Mouse (Mus musculus): ENCODE measurements around the gene Ikzf4. TPM values are rescaled to one million over a fixed set of nuclear protein-coding genes. Genes with fewer than 3 reads are reported as not detected.

Ikzf4 gene
- polyA plus RNA-seq, 1 experiment from 2014 or later, result 3.5 TPM

DNA sequence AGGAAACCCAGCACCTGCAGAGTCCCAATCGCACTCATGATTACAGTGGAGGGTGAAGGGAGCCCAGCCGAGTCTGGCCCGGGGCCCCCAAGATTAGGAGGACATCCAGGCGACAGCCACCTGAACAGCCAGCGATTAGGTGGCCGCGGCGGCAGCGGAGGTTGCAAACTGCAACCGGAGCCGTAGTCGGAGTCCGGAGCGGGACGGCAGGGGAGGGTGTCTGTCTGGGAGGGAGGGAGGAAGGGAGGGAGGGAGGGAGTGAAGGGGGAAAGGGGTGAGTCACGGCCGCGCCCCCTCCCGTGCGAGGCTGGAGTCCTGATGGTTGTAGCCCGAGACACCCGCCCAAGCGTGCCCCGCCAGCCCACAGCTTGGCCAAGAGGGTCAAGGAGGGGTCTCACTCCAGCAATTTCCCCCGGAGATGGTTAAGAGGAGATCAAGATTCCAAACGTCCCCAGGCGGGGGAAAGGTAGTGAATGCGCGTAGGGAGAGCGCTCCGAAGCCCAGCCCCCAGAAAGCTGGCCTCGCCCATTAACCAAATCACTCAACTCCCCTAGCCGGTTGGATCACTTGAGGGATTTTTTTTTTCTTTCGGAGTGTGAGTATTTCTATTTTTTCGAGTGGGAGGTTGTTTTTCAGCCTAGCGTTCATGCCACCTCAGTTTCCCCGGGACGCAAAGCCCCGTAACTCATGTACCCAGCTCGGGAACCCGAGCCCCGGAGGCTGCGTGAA is 56.2 kb downstream of the Ikzf4 start, which contains the start of gene Erbb3:
Gene Erbb3, minus strand, starts transcription at position 189 of the 729 bp plus-strand sequence.
- under 1% methylated on average over 43 of the region's 43 CpGs for WGBS
- peak; percentile 75 for DNase-seq (ENCODE audit: low spot score)
- H3K4me1 ChIP-seq, result peaks cover 46% of the 10 kb centered on the region
- peaks cover 56% of the 10 kb centered on the region for H3K27me3 ChIP-seq (replicated peaks; ENCODE audit: low read depth, poor library complexity, severe bottlenecking)
- no peaks in the 10 kb centered on the region for H3K9me3 ChIP-seq
- peak within 1 kb of the TSS; percentile 71 for H3K4me3 ChIP-seq
- H3K27ac ChIP-seq (replicated peaks), result peak within 1 kb of the TSS; percentile 78
- no peaks in the 10 kb centered on the region for H3K36me3 ChIP-seq (replicated peaks)

DNA sequence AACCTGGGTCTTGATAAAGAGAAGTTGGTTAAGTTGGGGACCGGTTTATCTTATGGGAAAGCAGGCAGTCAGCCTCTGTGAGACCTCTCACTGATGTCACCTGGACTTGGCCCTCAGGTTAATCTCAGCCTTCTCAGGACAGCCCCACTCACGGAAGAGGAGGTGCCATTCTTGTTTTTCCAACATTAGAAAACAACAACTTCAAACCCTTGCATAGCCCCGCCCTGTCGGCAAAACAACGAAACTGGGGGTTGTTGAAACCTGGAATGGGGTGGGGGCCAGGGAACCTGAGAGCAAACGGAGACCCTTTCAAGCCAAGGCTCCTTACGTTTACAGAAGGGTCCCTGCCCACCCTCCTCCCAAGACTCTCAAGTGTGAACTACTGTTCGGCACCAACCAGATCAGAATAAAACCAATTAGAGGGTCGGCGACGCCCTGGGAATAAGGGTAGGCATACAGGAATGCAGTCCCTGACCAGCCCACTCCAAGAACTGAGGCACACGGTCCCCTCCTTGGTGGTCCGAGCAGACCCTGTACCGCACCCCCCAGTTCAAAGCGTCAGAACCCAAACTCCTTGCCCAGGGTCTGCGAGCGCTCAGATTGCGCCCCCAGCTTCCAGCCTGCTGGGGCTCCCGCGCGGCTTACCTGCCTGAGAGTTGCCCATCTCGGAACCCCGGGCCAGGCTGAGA is 56.9 kb downstream of the Ikzf4 start:
- Histone ChIP-seq H3K9me3 (no peaks in the 10 kb centered on the region), H3K4me1 (peaks cover 53% of the 10 kb centered on the region), H3K27ac (replicated peaks) (peak overlapping the region; percentile 78), H3K4me3 (peak overlapping the region; percentile 71), H3K36me3 (replicated peaks) (no peaks in the 10 kb centered on the region), H3K27me3 (replicated peaks; ENCODE audit: low read depth, poor library complexity, severe bottlenecking) (peaks cover 63% of the 10 kb centered on the region)
- no peak for DNase-seq (ENCODE audit: low spot score)
- WGBS, result 2% methylated on average over 23 of the region's 23 CpGs

DNA sequence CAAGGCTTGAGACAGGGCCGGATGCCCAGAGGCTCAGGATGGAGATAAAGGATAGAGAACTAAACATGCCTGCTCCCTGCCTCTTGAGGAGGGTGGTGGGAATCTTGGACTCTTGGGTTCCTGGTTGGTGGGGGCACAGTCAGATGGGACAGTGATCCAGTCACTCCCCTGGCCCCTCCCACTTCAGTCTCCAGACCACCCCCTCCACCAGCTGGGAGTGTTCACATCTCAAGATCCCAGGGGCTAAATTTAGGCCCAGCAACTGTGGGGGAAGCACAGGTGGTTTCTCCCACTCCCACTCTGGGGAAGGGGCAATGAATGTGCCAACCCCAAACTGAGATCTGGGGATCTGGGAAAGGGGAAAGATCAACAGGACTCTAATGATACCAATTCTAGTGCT is 57.7 kb downstream of the Ikzf4 start:
- DNase-seq (ENCODE audit: low spot score), result no peak
- 17% methylated on average over 1 of the region's 1 CpGs for WGBS
- H3K27ac ChIP-seq (replicated peaks), result peak overlapping the region; percentile 26
- peaks cover 66% of the 10 kb centered on the region for H3K27me3 ChIP-seq (replicated peaks; ENCODE audit: low read depth, poor library complexity, severe bottlenecking)
- H3K4me1 ChIP-seq, result peaks cover 60% of the 10 kb centered on the region
- H3K36me3 ChIP-seq (replicated peaks), result no peaks in the 10 kb centered on the region
- H3K4me3 ChIP-seq, result peak overlapping the region; percentile 71
- no peaks in the 10 kb centered on the region for H3K9me3 ChIP-seq

DNA sequence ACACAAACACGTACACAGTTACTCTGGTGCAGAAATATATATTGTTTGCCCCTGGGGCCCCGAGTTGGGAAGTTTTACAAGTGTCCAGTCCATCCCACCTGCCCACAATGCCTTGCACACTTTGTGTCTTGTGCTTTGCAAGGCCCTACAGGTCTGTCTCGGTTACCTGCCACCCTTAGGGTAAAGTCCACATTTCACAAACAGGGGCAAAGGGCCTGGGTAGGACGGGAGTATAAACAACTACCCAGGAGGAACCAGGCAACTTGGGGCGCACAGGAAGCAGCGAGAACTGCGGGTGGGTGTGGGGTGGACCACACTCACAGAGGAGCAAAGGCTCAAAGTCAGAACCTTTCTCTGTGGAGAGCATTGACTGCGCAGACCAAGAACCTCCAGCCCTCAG is 58.1 kb downstream of the Ikzf4 start:
- peak; percentile 19 for DNase-seq (ENCODE audit: low spot score)
- Histone ChIP-seq H3K4me1 (peaks cover 63% of the 10 kb centered on the region), H3K36me3 (replicated peaks) (no peaks in the 10 kb centered on the region), H3K9me3 (no peaks in the 10 kb centered on the region), H3K27ac (replicated peaks) (peak overlapping the region; percentile 26; the same call in 1 of the 2 replicates), H3K27me3 (replicated peaks; ENCODE audit: low read depth, poor library complexity, severe bottlenecking) (peaks cover 68% of the 10 kb centered on the region), H3K4me3 (peak overlapping the region; percentile 71)
- WGBS, result 39% methylated on average over 8 of the region's 8 CpGs

DNA sequence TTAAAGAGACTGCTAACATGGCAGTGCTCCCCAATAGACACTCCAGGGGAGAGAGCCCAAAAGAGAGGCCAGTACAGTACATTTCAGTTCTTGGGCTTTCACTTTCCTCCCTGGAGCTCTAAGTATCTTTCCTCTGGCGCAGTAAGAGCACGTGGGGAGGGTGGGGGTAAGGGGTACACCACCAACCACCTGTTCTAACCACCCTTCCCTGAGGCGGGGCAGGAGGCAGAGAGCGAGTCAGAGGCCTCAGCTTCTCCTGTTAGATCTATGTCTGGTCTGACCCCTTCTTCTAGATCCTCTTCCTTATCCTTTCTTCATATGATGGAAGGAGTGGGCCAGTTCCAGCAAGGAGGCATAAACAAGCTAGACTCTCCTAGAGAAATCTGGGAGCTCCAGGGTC is 58.7 kb downstream of the Ikzf4 start:
- no peak for DNase-seq (ENCODE audit: low spot score)
- Histone ChIP-seq H3K4me1 (peaks cover 63% of the 10 kb centered on the region), H3K36me3 (replicated peaks) (no peaks in the 10 kb centered on the region), H3K27me3 (replicated peaks; ENCODE audit: low read depth, poor library complexity, severe bottlenecking) (peaks cover 70% of the 10 kb centered on the region), H3K4me3 (peak overlapping the region; percentile 71; the same call in 1 of the 2 replicates), H3K27ac (replicated peaks) (peak overlapping the region; percentile 26; the same call in 1 of the 2 replicates), H3K9me3 (no peaks in the 10 kb centered on the region)
- 36% methylated on average over 4 of the region's 4 CpGs for WGBS

DNA sequence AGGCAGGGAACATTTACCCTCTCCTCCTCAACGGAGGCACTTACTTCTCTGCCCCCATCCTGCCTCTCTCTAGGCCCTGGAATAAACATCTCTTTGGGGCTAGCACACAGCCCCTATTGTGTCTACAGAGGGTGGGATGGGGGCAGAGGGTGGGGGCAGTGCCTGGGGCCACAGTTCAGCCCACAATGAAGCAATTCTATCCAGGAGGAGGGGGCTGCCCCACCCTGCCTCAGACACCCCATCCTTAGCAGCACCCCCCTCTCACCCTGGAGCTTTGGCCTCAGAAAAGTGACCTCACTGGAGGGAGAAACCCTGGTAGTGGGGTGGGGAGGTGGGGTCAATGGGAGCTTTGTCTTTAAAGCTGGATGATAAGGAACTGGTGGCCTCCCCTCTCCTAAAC is 59.2 kb downstream of the Ikzf4 start:
- H3K27ac ChIP-seq (replicated peaks), result peak overlapping the region; percentile 26
- H3K4me1 ChIP-seq, result peaks cover 63% of the 10 kb centered on the region
- peak; percentile 38 for DNase-seq (ENCODE audit: low spot score)
- H3K27me3 ChIP-seq (replicated peaks; ENCODE audit: low read depth, poor library complexity, severe bottlenecking), result peaks cover 70% of the 10 kb centered on the region
- 0 out of 2 replicates have a peak, but pooled peaks cover 2% of the 10 kb centered on the region for H3K36me3 ChIP-seq (replicated peaks)
- peak overlapping the region; percentile 71; the same call in 1 of the 2 replicates for H3K4me3 ChIP-seq
- WGBS, result 6% methylated on average over 1 of the region's 1 CpGs
- no peaks in the 10 kb centered on the region for H3K9me3 ChIP-seq

DNA sequence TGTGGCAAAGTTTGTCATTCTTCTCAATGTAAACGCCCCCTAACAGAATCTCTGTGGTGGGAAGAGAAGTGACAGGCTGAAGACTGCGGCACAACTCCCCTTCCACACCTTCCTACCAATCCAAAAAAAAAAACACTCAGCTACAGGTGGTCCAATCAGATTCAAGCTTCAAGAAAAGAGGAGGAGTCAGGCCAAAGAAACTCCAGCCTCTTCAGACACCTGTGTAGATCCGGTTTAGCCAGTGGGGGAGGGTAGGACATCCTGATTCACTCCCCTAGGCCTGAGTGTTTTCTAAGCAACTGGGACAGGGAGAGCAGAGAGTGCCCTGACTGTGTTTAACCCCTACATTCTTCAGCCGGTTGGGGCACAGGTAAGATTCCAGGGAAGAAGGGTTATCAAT is 61.4 kb downstream of the Ikzf4 start:
- peaks cover 61% of the 10 kb centered on the region for H3K27me3 ChIP-seq (replicated peaks; ENCODE audit: low read depth, poor library complexity, severe bottlenecking)
- H3K4me1 ChIP-seq, result peaks cover 53% of the 10 kb centered on the region
- peaks cover 4% of the 10 kb centered on the region; the same call in 1 of the 2 replicates for H3K36me3 ChIP-seq (replicated peaks)
- no peak overlapping the region for H3K27ac ChIP-seq (replicated peaks)
- peak overlapping the region; percentile 33 for H3K4me3 ChIP-seq
- no peaks in the 10 kb centered on the region for H3K9me3 ChIP-seq
- peak; percentile 57 for DNase-seq (ENCODE audit: low spot score)
- WGBS, result 15% methylated on average over 4 of the region's 4 CpGs

DNA sequence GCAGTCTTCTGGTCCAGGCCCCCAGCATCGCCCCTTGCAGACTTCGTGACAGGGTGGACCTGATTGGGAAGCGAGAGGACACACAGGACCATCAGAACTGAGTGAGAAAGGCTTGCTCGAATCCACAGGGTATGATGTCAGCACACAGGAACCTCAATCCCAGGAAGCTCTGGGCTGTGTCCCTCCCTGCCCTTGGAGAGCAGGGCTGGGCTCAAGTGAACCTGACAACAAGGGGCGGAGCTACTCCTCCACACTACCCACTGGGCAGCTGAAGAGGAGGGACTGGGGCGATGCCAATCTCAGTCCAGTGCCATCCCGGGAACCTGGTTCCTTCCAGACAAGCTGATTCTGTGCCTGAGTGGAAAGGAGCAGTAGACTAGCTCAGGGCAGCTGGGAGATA is 62.1 kb downstream of the Ikzf4 start:
- H3K4me3 ChIP-seq, result peak overlapping the region; percentile 33
- no peak for DNase-seq (ENCODE audit: low spot score)
- H3K36me3 ChIP-seq (replicated peaks), result peaks cover 7% of the 10 kb centered on the region; the same call in 1 of the 2 replicates
- 35% methylated on average over 7 of the region's 7 CpGs for WGBS
- H3K27me3 ChIP-seq (replicated peaks; ENCODE audit: low read depth, poor library complexity, severe bottlenecking), result peaks cover 54% of the 10 kb centered on the region
- no peak overlapping the region for H3K27ac ChIP-seq (replicated peaks)
- peaks cover 46% of the 10 kb centered on the region for H3K4me1 ChIP-seq
- H3K9me3 ChIP-seq, result no peaks in the 10 kb centered on the region

Small RNAs within 50 kb of the gene (microRNA-seq; reads per million reads assigned to microRNA genes)
- not detected for gene Mir6917

Other genes with a start within 250 kb of the Ikzf4 start
- 0.13 and 0.36 TPM in 2 replicates for gene Slc39a5, start 244.8 kb downstream of the Ikzf4 start, polyA plus RNA-seq (2016; fragmentation: Nextera tagmentation; extraction: Ambion mirVana)
- gene Nabp2, start 234.5 kb downstream of the Ikzf4 start, polyA plus RNA-seq (2016; fragmentation: Nextera tagmentation; extraction: Ambion mirVana), result 119 and 129 TPM in 2 replicates
- gene Rnf41, start 234.3 kb downstream of the Ikzf4 start, polyA plus RNA-seq (2016; fragmentation: Nextera tagmentation; extraction: Ambion mirVana), result 42.1 and 44.6 TPM in 2 replicates
- gene Smarcc2, start 186.7 kb downstream of the Ikzf4 start, polyA plus RNA-seq (2016; fragmentation: Nextera tagmentation; extraction: Ambion mirVana), result 77.3 and 85.9 TPM in 2 replicates
- 733 and 768 TPM in 2 replicates for gene Myl6, start 151.8 kb downstream of the Ikzf4 start, polyA plus RNA-seq (2016; fragmentation: Nextera tagmentation; extraction: Ambion mirVana)
- gene Myl6b, start 147.3 kb downstream of the Ikzf4 start, polyA plus RNA-seq (2016; fragmentation: Nextera tagmentation; extraction: Ambion mirVana), result 2.3 and 3.1 TPM in 2 replicates
- gene Esyt1, start 120.1 kb downstream of the Ikzf4 start, polyA plus RNA-seq (2016; fragmentation: Nextera tagmentation; extraction: Ambion mirVana), result 11.9 and 13.6 TPM in 2 replicates
- gene Zc3h10, start 98.2 kb downstream of the Ikzf4 start, polyA plus RNA-seq (2016; fragmentation: Nextera tagmentation; extraction: Ambion mirVana), result 15.9 and 17.4 TPM in 2 replicates
- gene Rpl41, start 96.7 kb downstream of the Ikzf4 start, polyA plus RNA-seq (2016; fragmentation: Nextera tagmentation; extraction: Ambion mirVana), result 3,494 and 3,561 TPM in 2 replicates
- 274 and 287 TPM in 2 replicates for gene Pa2g4, start 80.0 kb downstream of the Ikzf4 start, polyA plus RNA-seq (2016; fragmentation: Nextera tagmentation; extraction: Ambion mirVana)
- 11.9 and 12.2 TPM in 2 replicates for gene Erbb3, start 56.3 kb downstream of the Ikzf4 start, polyA plus RNA-seq (2016; fragmentation: Nextera tagmentation; extraction: Ambion mirVana)
- gene Rps26, start 19.2 kb downstream of the Ikzf4 start, polyA plus RNA-seq (2016; fragmentation: Nextera tagmentation; extraction: Ambion mirVana), result 566 and 582 TPM in 2 replicates
- gene Suox, start 28.1 kb upstream of the Ikzf4 start, polyA plus RNA-seq (2016; fragmentation: Nextera tagmentation; extraction: Ambion mirVana), result 12.9 and 13.5 TPM in 2 replicates
- 64.4 and 70.4 TPM in 2 replicates for gene Rab5b, start 50.3 kb upstream of the Ikzf4 start, polyA plus RNA-seq (2016; fragmentation: Nextera tagmentation; extraction: Ambion mirVana)
- 8.6 and 17.3 TPM in 2 replicates for gene Pmel, start 58.2 kb upstream of the Ikzf4 start, polyA plus RNA-seq (2016; fragmentation: Nextera tagmentation; extraction: Ambion mirVana)
- 124 and 130 TPM in 2 replicates for gene Cdk2, start 59.0 kb upstream of the Ikzf4 start, polyA plus RNA-seq (2016; fragmentation: Nextera tagmentation; extraction: Ambion mirVana)
- 5.2 and 6.3 TPM in 2 replicates for gene Dgka, start 98.9 kb upstream of the Ikzf4 start, polyA plus RNA-seq (2016; fragmentation: Nextera tagmentation; extraction: Ambion mirVana)
- 56.6 and 60.0 TPM in 2 replicates for gene Pym1, start 101.9 kb upstream of the Ikzf4 start, polyA plus RNA-seq (2016; fragmentation: Nextera tagmentation; extraction: Ambion mirVana)
- 0.26 and 0.30 TPM in 2 replicates for gene Mmp19, start 144.9 kb upstream of the Ikzf4 start, polyA plus RNA-seq (2016; fragmentation: Nextera tagmentation; extraction: Ambion mirVana)
- 51.9 and 53.7 TPM in 2 replicates for gene Dnajc14, start 158.1 kb upstream of the Ikzf4 start, polyA plus RNA-seq (2016; fragmentation: Nextera tagmentation; extraction: Ambion mirVana)
- 16.9 and 17.9 TPM in 2 replicates for gene Tmem198b, start 158.4 kb upstream of the Ikzf4 start, polyA plus RNA-seq (2016; fragmentation: Nextera tagmentation; extraction: Ambion mirVana)
- gene Sarnp, start 171.3 kb upstream of the Ikzf4 start, polyA plus RNA-seq (2016; fragmentation: Nextera tagmentation; extraction: Ambion mirVana), result 259 and 263 TPM in 2 replicates
- 63.7 and 66.4 TPM in 2 replicates for gene Ormdl2, start 175.7 kb upstream of the Ikzf4 start, polyA plus RNA-seq (2016; fragmentation: Nextera tagmentation; extraction: Ambion mirVana)
- gene Gdf11, start 245.7 kb upstream of the Ikzf4 start, polyA plus RNA-seq (2016; fragmentation: Nextera tagmentation; extraction: Ambion mirVana), result 11.8 and 12.0 TPM in 2 replicates

Data from embryonic facial prominence, embryonic 10.5 days (tissue).